Mouse (Mus musculus) testis, adult 2 months (tissue): Measurements from ENCODE around the gene Trove2.

Experiments
- CTCF ChIP-seq: fragments of 200-500 bp; IDR thresholded peaks from 2 replicates; pipeline ENCODE4 v1.5.1; 2012; ENCODE audit warnings: low read depth, mild to moderate bottlenecking, inconsistent platforms, low read length, moderate library complexity; ENCODE audit not compliant: control insufficient read depth, insufficient read depth, insufficient replicate concordance
- POLR2A ChIP-seq: fragments of 200-500 bp; IDR thresholded peaks from 2 replicates; pipeline ENCODE4 v1.6.1; 2012; ENCODE audit warnings: low read depth, mild to moderate bottlenecking, inconsistent platforms, low read length, moderate library complexity; ENCODE audit not compliant: control insufficient read depth

DNA sequence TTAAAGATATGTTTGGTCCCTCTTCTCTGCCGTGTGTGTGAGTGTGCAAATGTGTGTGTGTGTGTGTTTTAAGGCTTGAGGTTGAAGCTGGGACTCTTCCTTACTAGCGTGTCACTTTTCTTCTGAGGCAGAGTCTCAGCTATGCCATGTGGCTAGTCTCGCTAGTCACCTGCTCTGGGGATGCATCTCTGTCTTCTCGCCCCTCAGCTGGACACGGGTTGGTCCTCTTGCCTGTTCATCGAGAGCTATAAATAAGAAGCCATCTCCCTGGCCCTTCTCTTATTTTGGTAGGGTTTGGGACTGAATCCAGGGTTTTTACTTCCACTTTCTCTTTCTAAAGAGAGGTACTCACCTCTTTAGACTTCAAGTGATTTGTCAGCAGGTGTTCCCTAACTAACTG lies 10.6 kb downstream of the Trove2 start:
- no peak for TF ChIP-seq POLR2A
- TF ChIP-seq CTCF, result no peak
